Mouse (Mus musculus): ENCODE data around the gene Atf6b.

Atf6b gene

DNA sequence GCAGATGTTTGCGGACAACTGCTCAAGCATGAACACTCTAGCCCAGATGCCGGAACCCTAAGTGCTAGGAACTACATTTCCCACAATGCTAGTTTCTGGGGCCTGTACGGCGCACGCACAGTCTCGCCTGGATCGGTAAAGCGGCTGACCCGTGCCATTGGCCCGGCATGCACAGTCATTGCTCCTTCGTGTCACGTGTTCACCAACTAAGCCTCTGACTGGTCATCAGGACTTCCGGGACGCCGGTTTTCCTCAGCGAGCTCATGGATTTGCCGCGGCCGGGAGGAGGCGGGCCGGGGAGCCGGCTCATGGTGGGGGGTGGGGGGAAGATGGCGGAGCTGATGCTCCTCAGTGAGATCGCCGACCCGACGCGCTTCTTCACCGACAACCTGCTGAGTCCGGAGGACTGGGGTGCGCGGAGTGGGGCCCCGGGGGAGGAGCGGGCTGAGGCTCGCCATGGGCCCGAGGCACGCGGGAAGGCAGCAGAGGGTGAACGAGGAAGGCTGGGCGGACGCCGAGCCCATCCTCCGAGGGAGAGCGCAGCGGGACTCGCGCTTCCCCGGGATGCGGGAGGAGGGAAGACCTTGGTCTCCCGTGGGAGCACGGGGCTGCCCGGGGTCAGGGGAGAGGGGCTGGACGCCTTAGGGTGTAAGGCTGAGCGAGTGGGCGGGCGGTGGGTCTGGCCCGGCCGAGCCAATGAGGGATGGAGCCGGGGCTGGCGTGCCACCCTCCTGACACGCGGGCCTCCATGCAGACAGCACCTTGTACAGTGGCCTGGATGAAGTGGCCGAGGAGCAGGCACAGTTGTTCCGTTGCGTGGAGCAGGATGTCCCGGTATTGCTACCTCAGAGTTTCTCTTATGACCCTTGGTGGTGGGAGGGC, at the start of gene Atf6b:
Atf6b (plus strand) TSS at position 241 of the 882 bp plus-strand sequence.
- DNase-seq (ENCODE audit: low read depth in 1 of 2, low spot score in 2 of 2) = peak; percentile 88 to 93

GRCm38 (mm10) chr17:34597566-34598095, 49.3 kb upstream of the Atf6b start, which contains the start of gene Ager:
Gene Ager, plus strand, starts transcription at chr17:34597862.
- no peak for DNase-seq (ENCODE audit: low read depth in 1 of 2, low spot score in 2 of 2)

- no peak for DNase-seq (ENCODE audit: low read depth in 1 of 2, low spot score in 2 of 2)
Observed at GRCm38 (mm10) chr17:34599891-34600290, 47.1 kb upstream of the Atf6b start.

- DNase-seq (ENCODE audit: low read depth in 1 of 2, low spot score in 2 of 2) = no peak
Observed at GRCm38 (mm10) chr17:34601796-34602195, 45.1 kb upstream of the Atf6b start.

DNA sequence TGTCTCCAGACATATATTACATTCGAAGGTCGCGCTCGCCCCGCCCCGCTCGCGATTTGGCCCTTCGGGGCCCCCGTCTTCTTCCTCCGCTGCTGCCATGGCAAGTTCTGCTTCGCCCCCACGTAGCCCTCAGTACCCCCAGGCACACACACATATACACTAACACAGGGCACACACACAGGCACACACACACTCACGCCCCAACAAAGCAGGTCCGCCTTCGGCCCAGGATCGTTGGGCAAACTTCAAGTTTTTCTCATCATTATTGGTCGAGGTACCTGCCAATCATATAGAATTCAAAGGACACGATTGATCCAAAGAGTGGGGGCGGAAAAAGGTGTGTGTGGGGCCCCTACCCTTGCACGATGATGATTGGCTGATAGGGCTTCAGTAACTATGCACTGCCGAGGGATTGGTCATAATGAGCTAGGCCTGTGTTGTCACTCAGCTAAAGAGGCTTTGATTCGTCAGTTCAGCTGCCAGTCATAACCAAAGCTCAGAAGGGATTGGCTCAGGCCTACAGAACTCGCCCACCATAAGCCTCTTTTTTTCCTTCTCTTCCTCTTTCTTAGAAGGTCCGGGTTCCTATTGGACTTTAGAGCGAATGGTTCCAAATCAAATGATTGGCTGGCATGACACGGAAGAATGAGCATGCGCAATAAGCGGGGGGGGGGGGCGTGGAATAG, 43.4 kb upstream of the Atf6b start, which contains the start of gene Rnf5:
Rnf5 (minus strand) TSS at position 316 of the 686 bp plus-strand sequence.
- peak; percentile 92 to 96 for DNase-seq (ENCODE audit: low read depth in 1 of 2, low spot score in 2 of 2)

GRCm38 (mm10) chr17:34604061-34604508, 42.9 kb upstream of the Atf6b start, which contains the start of gene Agpat1:
Gene Agpat1, plus strand, starts transcription at chr17:34604262.
- peak; percentile 93 to 95 for DNase-seq (ENCODE audit: low read depth in 1 of 2, low spot score in 2 of 2)

DNA sequence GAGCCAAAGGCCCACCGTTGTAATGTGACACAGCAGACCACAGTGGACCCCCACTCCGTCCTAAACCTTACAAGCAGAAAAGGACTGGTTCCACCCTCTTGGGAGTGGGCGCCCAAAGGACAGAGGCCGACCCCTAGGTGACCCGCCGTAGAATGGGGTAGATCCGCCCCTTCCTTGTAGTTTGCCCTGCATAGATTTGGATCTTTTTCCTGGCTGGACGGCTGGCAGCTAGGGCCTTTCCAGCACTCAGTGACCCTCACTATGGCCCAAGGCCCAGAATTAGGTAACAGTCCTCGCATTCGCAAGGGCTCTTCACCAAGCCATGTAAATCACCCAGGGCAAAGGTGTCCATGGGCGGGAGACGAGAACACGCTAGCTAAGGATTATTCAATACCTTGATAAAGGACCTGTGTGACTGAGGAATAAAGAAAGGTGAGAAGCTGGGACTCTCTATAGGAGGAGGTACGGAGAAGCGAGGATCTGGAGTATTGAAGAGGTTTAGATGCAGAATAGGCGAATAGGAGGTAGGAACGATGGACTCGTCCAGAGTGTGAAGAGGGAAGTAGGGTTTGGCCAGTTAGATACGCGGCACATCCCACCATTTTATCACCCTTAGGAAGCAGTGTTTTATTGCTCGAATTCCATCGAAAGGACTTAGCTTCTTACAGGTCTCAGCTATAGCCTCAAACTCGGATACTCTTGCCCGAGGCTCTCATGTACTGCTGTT, 42.3 kb upstream of the Atf6b start:
- no peak for DNase-seq (ENCODE audit: low read depth in 1 of 2, low spot score in 2 of 2)

DNA sequence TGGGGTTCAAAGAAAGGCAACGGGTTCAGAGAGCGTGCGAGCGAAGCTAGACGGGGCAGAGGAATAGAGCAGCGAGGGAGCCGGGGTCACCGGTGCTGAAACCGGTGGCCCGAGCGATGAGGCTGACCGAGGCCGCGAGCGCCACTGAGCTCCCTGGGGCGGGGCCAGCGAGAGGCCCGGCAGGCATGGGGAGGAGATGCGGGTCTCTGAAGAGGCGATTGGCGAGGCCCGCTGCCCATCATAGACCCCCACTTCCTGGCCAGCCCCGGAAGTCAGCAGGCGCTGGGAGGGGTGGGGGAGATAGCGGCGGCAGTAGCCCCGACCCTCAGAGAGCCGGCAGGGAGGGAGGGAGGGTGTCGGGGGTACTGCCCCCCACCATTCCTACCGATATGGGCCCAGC, 41.3 kb upstream of the Atf6b start:
- peak; percentile 68 to 79 for DNase-seq (ENCODE audit: low read depth in 1 of 2, low spot score in 2 of 2)

DNA sequence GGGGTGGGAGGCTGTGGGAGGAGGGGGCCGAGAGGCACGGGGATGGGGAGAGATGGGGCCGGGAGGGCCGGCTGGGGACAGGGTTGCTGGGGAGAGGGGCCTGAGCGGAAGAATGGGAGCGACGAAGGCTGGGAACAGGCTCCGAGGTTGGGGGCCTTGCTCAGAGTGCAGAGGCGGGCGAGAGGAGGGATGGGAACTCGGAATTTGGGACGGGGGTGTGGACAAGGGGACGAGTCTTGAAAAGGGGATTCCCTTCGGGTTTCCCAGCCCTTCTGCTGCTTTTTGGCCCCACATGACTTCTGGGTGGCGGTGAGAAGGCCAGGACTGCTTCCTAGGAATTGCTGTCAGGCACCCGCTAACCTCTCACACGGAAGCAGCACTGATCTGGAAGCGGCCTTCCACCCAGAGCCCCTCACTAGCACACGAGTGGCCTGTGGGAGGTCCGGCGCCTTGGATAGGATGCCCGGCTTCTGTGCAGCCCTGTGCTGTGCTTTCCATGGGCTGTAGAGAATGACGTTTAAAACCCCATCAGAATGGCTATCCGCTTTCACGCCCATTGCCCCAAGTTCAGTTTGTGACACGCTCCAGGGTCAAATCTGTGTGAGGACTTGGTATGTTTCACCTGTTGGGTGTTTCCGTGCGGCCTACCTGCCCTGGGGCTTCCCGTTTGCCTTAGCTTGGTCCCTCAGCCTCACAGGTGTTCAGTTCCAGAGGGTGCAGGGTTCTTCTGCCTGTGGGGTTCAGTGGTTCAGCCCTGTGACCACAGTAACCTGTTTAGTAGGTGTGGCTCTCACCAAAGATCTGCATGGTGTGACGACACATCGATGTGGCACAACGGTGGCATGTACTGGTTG, 40.5 kb upstream of the Atf6b start:
- DNase-seq (ENCODE audit: low read depth in 1 of 2, low spot score in 2 of 2) = no peak

- DNase-seq (ENCODE audit: low read depth in 1 of 2, low spot score in 2 of 2) = no peak
Observed at GRCm38 (mm10) chr17:34607997-34608396, 38.9 kb upstream of the Atf6b start.

GRCm38 (mm10) chr17:34611050-34611449, 35.9 kb upstream of the Atf6b start:
- DNase-seq (ENCODE audit: low read depth in 1 of 2, low spot score in 2 of 2) = no peak

GRCm38 (mm10) chr17:34613054-34613645, 33.8 kb upstream of the Atf6b start:
- DNase-seq (ENCODE audit: low read depth in 1 of 2, low spot score in 2 of 2) = no peak

- DNase-seq (ENCODE audit: low read depth in 1 of 2, low spot score in 2 of 2) = no peak
Observed at GRCm38 (mm10) chr17:34613830-34614229, 33.1 kb upstream of the Atf6b start.

- DNase-seq (ENCODE audit: low read depth in 1 of 2, low spot score in 2 of 2) = no peak
Observed at GRCm38 (mm10) chr17:34615871-34616270, 31.1 kb upstream of the Atf6b start, which contains the start of gene Egfl8. Gene Egfl8, minus strand, starts transcription at chr17:34615971.

DNA sequence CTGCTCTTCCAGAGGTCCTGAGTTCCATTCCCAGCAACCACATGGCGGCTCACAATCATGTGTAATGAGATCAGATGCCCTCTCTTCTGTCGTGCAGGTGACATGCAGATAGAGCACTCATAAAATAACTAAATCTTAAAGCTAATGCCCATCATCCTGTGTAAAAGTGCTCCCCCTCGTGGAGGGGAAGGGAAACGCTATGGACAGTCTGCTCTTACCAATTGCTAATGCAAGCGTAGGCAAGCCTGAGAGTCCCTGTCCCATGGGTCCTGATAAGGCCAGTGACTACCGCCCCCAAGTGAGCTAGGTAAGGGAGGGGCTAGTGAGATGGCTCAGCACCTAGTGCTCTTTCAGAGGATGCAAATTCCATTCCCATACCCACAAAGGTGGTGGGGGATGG, 27.9 kb upstream of the Atf6b start:
- DNase-seq (ENCODE audit: low read depth in 1 of 2, low spot score in 2 of 2) = peak; percentile 53 to 63

DNA sequence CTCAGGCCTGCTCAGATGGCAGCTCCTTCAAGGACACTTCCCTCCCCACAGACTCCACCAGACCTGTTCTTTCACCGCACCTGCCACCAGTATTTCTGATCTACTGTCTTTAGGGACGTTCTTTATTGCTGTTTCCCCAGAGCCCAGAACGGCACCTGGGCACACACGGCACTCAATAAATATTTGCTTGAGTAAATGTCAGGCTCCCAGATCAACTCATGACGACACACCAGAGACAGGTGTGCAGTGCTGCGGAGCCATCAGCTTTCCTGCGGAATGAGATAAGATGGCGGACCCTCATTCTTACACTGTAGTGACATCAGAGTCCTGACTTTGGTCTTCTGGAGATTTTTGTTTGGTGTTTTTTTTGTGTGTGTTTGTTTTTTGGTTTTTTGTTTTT, 25.9 kb upstream of the Atf6b start:
- no peak for DNase-seq (ENCODE audit: low read depth in 1 of 2, low spot score in 2 of 2)

- no peak for DNase-seq (ENCODE audit: low read depth in 1 of 2, low spot score in 2 of 2)
Observed at GRCm38 (mm10) chr17:34623161-34623560, 23.8 kb upstream of the Atf6b start.

- DNase-seq (ENCODE audit: low read depth in 1 of 2, low spot score in 2 of 2) = no peak
Observed at GRCm38 (mm10) chr17:34624981-34625380, 22.0 kb upstream of the Atf6b start.

DNA sequence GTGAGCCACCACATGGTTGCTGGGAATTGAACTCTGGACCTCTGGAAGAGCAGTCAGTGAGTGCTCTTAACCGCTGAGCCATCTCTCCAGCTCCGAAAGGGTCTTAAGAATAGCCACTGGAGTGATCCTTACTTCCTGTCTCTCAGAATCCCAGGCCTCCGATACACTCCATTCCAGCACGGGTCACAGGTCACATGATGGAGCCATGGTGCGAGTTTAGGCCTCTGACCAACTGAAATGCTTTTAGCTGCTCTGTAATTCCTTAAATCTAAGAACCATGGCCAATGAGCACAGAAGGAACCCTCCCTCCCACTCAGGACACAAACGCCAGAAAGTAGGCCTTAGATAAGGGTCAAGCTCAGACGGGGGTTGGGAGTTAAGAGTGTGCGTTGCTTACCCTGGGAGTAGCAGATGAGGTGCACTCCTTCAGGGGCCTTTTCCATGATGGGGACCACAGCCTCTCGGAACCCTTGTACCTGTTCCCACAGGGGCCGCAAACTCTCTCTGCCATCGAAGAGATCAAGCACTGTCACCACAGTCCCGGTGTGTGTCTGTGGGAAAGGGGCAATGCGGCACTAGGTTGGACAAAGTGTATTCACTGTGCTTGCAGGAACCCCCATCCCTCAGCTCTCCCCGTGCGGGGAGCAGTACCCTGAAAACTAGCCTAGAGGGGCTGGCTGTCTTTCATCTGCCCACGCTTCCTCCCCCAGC, 20.7 kb upstream of the Atf6b start:
- no peak for DNase-seq (ENCODE audit: low read depth in 1 of 2, low spot score in 2 of 2)

Data from monocyte, adult 2 months (primary cell).